Mouse (Mus musculus): Measurements from ENCODE around the gene 6430550D23Rik.

GRCm38 (mm10) chr2:155944685-155945084, 63.1 kb downstream of the 6430550D23Rik start:
- no peak for TF ChIP-seq CTCF (IDR thresholded peaks at IDR 0.05; ENCODE audit: extremely low read depth, insufficient read depth, low read length)
- no peak for TF ChIP-seq POLR2A (IDR thresholded peaks at IDR 0.05; ENCODE audit: extremely low read depth, insufficient read depth, low read length)

Data from cortical plate, adult 2 months (tissue).